Mouse (Mus musculus): ENCODE data around the gene 4930432M17Rik.

The 4930432M17Rik gene

GRCm38 (mm10) chr3:121706087-121706486, 35.5 kb downstream of the 4930432M17Rik start:
- DNase-seq (ENCODE audit: extremely low read depth, insufficient read length, low spot score) = peak; percentile 54

GRCm38 (mm10) chr3:121707106-121707505, 36.5 kb downstream of the 4930432M17Rik start:
- DNase-seq (ENCODE audit: extremely low read depth, insufficient read length, low spot score) = no peak

GRCm38 (mm10) chr3:121710894-121711531, 40.5 kb downstream of the 4930432M17Rik start:
- no peak for DNase-seq (ENCODE audit: extremely low read depth, insufficient read length, low spot score)

GRCm38 (mm10) chr3:121712222-121712621, 41.7 kb downstream of the 4930432M17Rik start:
- no peak for DNase-seq (ENCODE audit: extremely low read depth, insufficient read length, low spot score)

GRCm38 (mm10) chr3:121713151-121713701, 42.7 kb downstream of the 4930432M17Rik start:
- no peak for DNase-seq (ENCODE audit: extremely low read depth, insufficient read length, low spot score)

- DNase-seq (ENCODE audit: extremely low read depth, insufficient read length, low spot score) = no peak
Observed at GRCm38 (mm10) chr3:121713816-121714215, 43.3 kb downstream of the 4930432M17Rik start.

GRCm38 (mm10) chr3:121714461-121714860, 43.9 kb downstream of the 4930432M17Rik start:
- no peak for DNase-seq (ENCODE audit: extremely low read depth, insufficient read length, low spot score)

- DNase-seq (ENCODE audit: extremely low read depth, insufficient read length, low spot score) = no peak
Observed at GRCm38 (mm10) chr3:121715336-121715735, 44.8 kb downstream of the 4930432M17Rik start.

GRCm38 (mm10) chr3:121715741-121716459, 45.3 kb downstream of the 4930432M17Rik start:
- DNase-seq (ENCODE audit: extremely low read depth, insufficient read length, low spot score) = no peak

GRCm38 (mm10) chr3:121716480-121716879, 45.9 kb downstream of the 4930432M17Rik start:
- DNase-seq (ENCODE audit: extremely low read depth, insufficient read length, low spot score) = no peak

GRCm38 (mm10) chr3:121718679-121719078, 48.1 kb downstream of the 4930432M17Rik start:
- DNase-seq (ENCODE audit: extremely low read depth, insufficient read length, low spot score) = no peak

GRCm38 (mm10) chr3:121719701-121720100, 49.1 kb downstream of the 4930432M17Rik start:
- no peak for DNase-seq (ENCODE audit: extremely low read depth, insufficient read length, low spot score)

- DNase-seq (ENCODE audit: extremely low read depth, insufficient read length, low spot score) = peak; percentile 40
Observed at GRCm38 (mm10) chr3:121720801-121721690, 50.5 kb downstream of the 4930432M17Rik start.

- no peak for DNase-seq (ENCODE audit: extremely low read depth, insufficient read length, low spot score)
Observed at GRCm38 (mm10) chr3:121721691-121722070, 51.1 kb downstream of the 4930432M17Rik start.

GRCm38 (mm10) chr3:121722971-121723844, 52.6 kb downstream of the 4930432M17Rik start, which contains the start of gene F3:
Gene F3 (plus strand): TSS chr3:121723537.
- DNase-seq (ENCODE audit: extremely low read depth, insufficient read length, low spot score) = peak; percentile 90

- no peak for DNase-seq (ENCODE audit: extremely low read depth, insufficient read length, low spot score)
Observed at GRCm38 (mm10) chr3:121723968-121724524, 53.5 kb downstream of the 4930432M17Rik start.

GRCm38 (mm10) chr3:121724553-121724952, 54.0 kb downstream of the 4930432M17Rik start:
- DNase-seq (ENCODE audit: extremely low read depth, insufficient read length, low spot score) = no peak

- no peak for DNase-seq (ENCODE audit: extremely low read depth, insufficient read length, low spot score)
Observed at GRCm38 (mm10) chr3:121725651-121726050, 55.1 kb downstream of the 4930432M17Rik start.

- DNase-seq (ENCODE audit: extremely low read depth, insufficient read length, low spot score) = no peak
Observed at GRCm38 (mm10) chr3:121729678-121730077, 59.1 kb downstream of the 4930432M17Rik start.

Data from 3134 (cell line).